Mouse (Mus musculus) stomach, embryonic 15.5 days (tissue): ENCODE measurements around the gene Nr2f2. TPM values are rescaled to one million over a fixed set of nuclear protein-coding genes. Genes with fewer than 3 reads are reported as not detected.

Source experiments
- ATAC-seq: fragments of 200-750 bp; cut with Nextera tagmentation; 2 replicates; pipeline ENCODE4 v1.8.0; 2017; ENCODE audit warnings: low read depth, moderate number of reproducible peaks, moderate TSS enrichment; ENCODE audit not compliant: insufficient read depth, low FRiP score
- H3K27ac ChIP-seq: fragments of 300-500 bp; sonication (generic); 2 replicates; pipeline ENCODE4 v1.5.1; 2015; ENCODE audit warnings: mild to moderate bottlenecking, inconsistent platforms
- H3K27me3 ChIP-seq: fragments of 300-500 bp; sonication (generic); replicated peaks from 2 replicates; pipeline ENCODE4 v1.6.1; 2015; ENCODE audit warnings: inconsistent platforms
- H3K36me3 ChIP-seq: fragments of 300-500 bp; sonication (generic); 2 replicates; pipeline ENCODE4 v1.6.1; 2015; ENCODE audit warnings: inconsistent platforms
- H3K4me1 ChIP-seq: fragments of 300-500 bp; sonication (generic); 2 replicates; pipeline ENCODE4 v1.6.1; 2015; ENCODE audit warnings: inconsistent platforms
- H3K4me2 ChIP-seq: fragments of 300-500 bp; sonication (generic); 2 replicates; pipeline ENCODE4 v1.6.1; 2015; ENCODE audit warnings: mild to moderate bottlenecking, inconsistent platforms
- H3K4me3 ChIP-seq: fragments of 300-500 bp; sonication (generic); replicated peaks from 2 replicates; pipeline ENCODE4 v1.5.1; 2015; ENCODE audit warnings: inconsistent platforms
- H3K9ac ChIP-seq: fragments of 300-500 bp; sonication (generic); 2 replicates; pipeline ENCODE4 v1.6.1; 2015; ENCODE audit warnings: inconsistent platforms
- H3K9me3 ChIP-seq: fragments of 300-500 bp; sonication (generic); 2 replicates; pipeline ENCODE4 v1.6.1; 2016; ENCODE audit warnings: inconsistent platforms
- WGBS: fragments of 180-500 bp; shearing (Covaris S2); methylation state at CpG from one replicate; pipeline ENCODE4 v1.1.7; 2015; 5-methylcytosine and 5-hydroxymethylcytosine counted together
- polyA plus RNA-seq: library from polyadenylated mRNA; unstranded; fragments of >200 nt; fragmentation: Nextera tagmentation; extraction: Ambion mirVana; gene quantifications from 2 replicates; pipeline ENCODE4 v1.2.1, GENCODE M21; 2015

Gene Nr2f2
- polyA plus RNA-seq, 1 experiment from 2014 or later, result 66.9 TPM

DNA sequence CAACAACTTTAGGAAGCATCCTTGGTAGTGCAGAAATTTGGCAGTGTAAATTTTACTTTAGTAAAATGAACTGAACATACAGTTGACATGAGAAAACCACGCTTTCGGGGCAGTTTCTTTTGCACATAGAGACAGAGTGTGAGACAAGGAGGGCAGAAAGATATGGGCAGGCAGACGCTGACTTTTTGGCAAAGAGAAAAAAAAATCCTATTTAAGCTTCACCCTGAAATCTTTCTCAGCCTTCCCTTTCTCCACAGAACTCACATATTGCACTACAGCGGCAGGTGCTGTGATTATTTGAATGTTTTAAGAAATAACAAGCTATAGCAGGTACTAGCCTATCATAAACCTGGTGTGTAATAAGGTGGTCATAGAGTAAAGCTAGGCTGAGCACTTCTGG is 3.2 kb downstream of the Nr2f2 start:
- no peaks in the 10 kb centered on the region for H3K36me3 ChIP-seq
- H3K9me3 ChIP-seq, result no peaks in the 10 kb centered on the region
- H3K27me3 ChIP-seq, result no peaks in the 10 kb centered on the region
- 49% methylated on average over 4 of the region's 4 CpGs for WGBS
- H3K4me1 ChIP-seq, result peaks cover 5% of the 10 kb centered on the region; the same call in 1 of the 2 replicates
- no peak for ATAC-seq
- H3K27ac ChIP-seq, result no peak overlapping the region
- H3K4me2 ChIP-seq, result peak overlapping the region; percentile 35
- H3K9ac ChIP-seq, result no peak overlapping the region
- H3K4me3 ChIP-seq, result peak overlapping the region; percentile 17; the same call in 1 of the 2 replicates

DNA sequence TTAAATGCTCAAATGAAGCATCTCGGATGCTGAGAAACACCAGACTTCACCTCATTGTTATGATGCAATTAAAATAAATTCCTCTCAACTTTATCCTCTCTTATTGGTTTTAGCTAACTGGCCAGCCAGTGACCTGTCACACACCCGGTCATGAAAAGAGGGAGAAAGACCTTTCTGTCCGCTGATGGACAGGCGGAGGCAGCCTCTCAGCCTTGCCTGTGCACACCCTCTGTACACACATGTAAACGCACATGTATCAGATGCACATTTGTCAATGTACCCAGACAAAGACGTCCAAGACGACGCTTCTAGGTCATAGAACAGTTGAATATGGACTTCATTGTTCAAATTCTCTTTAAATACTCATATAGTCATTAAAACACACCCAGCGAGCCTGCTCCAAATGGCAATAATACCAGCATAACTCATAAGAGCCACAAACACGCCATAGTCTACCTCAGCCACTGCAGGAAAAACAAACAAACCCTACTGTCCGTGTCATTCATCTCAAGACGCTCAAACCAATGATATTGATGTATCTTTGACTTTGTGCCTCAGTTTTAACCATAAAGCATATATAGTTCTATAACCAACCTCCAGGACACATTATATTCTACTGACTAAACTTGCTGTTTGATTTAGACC is 3.9 kb downstream of the Nr2f2 start:
- Histone ChIP-seq H3K4me2 (peak overlapping the region; percentile 70), H3K9ac (peak overlapping the region; percentile 52; the same call in 1 of the 2 replicates), H3K27ac (peak overlapping the region; percentile 78), H3K9me3 (no peaks in the 10 kb centered on the region), H3K36me3 (no peaks in the 10 kb centered on the region), H3K27me3 (no peaks in the 10 kb centered on the region), H3K4me1 (peaks cover 2% of the 10 kb centered on the region; the same call in 1 of the 2 replicates), H3K4me3 (peak overlapping the region; percentile 71)
- no peak for ATAC-seq
- 16% methylated on average over 12 of the region's 12 CpGs for whole genome bisulfite sequencing

DNA sequence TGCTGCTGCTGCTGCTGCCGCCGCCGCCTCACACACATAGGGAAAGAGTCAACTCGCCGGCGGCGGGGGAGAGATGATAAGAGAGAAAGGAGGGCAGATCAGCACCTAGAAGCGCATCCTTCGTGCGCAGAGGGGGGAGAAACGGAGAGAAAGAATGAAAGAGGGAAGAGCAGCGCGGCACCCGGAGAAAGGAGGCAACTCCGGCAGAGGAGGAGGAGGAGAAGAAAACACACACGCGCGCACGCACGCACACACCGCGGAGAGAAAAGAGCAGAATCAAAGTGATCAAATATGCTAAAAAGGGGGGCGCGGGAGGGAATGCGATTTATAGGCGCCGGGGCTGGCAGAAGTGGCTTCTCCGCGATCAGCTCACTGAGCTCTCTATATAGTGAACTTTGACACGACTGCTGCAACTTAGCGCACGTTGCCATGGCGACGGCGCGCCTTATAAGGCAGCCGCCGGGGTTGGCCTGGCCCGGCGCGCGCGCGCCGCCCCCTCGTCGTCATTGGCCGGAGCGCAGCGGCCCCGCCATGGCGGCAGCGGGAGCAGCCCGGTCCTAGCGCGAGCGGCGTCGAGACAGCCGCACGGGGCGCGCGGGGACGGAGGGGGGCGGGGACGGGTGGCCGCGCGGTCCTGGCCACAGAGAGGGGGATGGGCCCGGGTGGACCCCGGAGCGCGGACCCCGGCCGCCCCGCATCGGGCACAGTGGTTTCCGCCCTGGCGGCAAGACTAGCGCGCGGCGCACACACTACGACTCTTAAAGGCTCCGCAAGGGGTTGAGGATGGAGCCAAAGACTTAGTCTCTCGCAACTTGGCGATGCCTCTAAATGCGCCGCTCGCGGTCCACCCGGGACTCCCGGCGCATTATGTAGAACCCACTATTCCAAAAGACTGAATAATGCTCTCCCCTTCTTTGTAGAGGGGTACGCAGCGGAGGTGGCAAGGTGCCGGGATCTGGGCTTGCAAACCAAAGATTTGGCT is 4.9 kb downstream of the Nr2f2 start:
- H3K27me3 ChIP-seq, result no peaks in the 10 kb centered on the region
- peak overlapping the region; percentile 70 for H3K4me2 ChIP-seq
- H3K4me1 ChIP-seq, result no peaks in the 10 kb centered on the region
- H3K9ac ChIP-seq, result peak overlapping the region; percentile 91
- under 1% methylated on average over 98 of the region's 98 CpGs for WGBS
- no peaks in the 10 kb centered on the region for H3K9me3 ChIP-seq
- peak overlapping the region; percentile 99 for H3K27ac ChIP-seq
- H3K4me3 ChIP-seq, result peak overlapping the region; percentile 71
- H3K36me3 ChIP-seq, result 0 out of 2 replicates have a peak, but pooled peaks cover 4% of the 10 kb centered on the region
- peak; percentile 92 for ATAC-seq

- Histone ChIP-seq H3K4me1 (peaks cover 3% of the 10 kb centered on the region; the same call in 1 of the 2 replicates), H3K36me3 (0 out of 2 replicates have a peak, but pooled peaks cover 5% of the 10 kb centered on the region), H3K27ac (peak overlapping the region; percentile 99), H3K4me2 (peak overlapping the region; percentile 70), H3K27me3 (no peaks in the 10 kb centered on the region), H3K4me3 (peak overlapping the region; percentile 71), H3K9me3 (no peaks in the 10 kb centered on the region), H3K9ac (peak overlapping the region; percentile 91)
- WGBS, result under 1% methylated on average over 53 of the region's 84 CpGs
- ATAC-seq, result no peak
These were observed 5.7 kb downstream of the Nr2f2 start for GRCm38 (mm10) chr7:70360611-70361382.

GRCm38 (mm10) chr7:70359791-70360581 is 6.5 kb downstream of the Nr2f2 start:
- H3K4me3 ChIP-seq, result peak overlapping the region; percentile 71
- 0 out of 2 replicates have a peak, but pooled peaks cover 5% of the 10 kb centered on the region for H3K36me3 ChIP-seq
- H3K4me2 ChIP-seq, result peak overlapping the region; percentile 70
- under 1% methylated on average over 75 of the region's 75 CpGs for WGBS
- no peaks in the 10 kb centered on the region for H3K27me3 ChIP-seq
- H3K9ac ChIP-seq, result peak overlapping the region; percentile 91
- peak overlapping the region; percentile 99 for H3K27ac ChIP-seq
- peaks cover 5% of the 10 kb centered on the region; the same call in 1 of the 2 replicates for H3K4me1 ChIP-seq
- H3K9me3 ChIP-seq, result no peaks in the 10 kb centered on the region
- ATAC-seq, result no peak

- Histone ChIP-seq H3K4me1 (peaks cover 5% of the 10 kb centered on the region; the same call in 1 of the 2 replicates), H3K36me3 (0 out of 2 replicates have a peak, but pooled peaks cover 5% of the 10 kb centered on the region), H3K27me3 (no peaks in the 10 kb centered on the region), H3K27ac (peak overlapping the region; percentile 99), H3K4me3 (peak overlapping the region; percentile 71), H3K4me2 (peak overlapping the region; percentile 70), H3K9ac (peak overlapping the region; percentile 91), H3K9me3 (no peaks in the 10 kb centered on the region)
- no peak for ATAC-seq
- WGBS, result under 1% methylated on average over 33 of the region's 33 CpGs
These were observed 7.5 kb downstream of the Nr2f2 start for GRCm38 (mm10) chr7:70358848-70359591.

- Histone ChIP-seq H3K9me3 (no peaks in the 10 kb centered on the region), H3K9ac (peak overlapping the region; percentile 91), H3K27ac (peak overlapping the region; percentile 99), H3K27me3 (no peaks in the 10 kb centered on the region), H3K4me2 (peak overlapping the region; percentile 70), H3K36me3 (0 out of 2 replicates have a peak, but pooled peaks cover 5% of the 10 kb centered on the region), H3K4me1 (peaks cover 5% of the 10 kb centered on the region; the same call in 1 of the 2 replicates), H3K4me3 (peak overlapping the region; percentile 71)
- 5% methylated on average over 33 of the region's 33 CpGs for WGBS
- ATAC-seq, result no peak
These were observed 8.3 kb downstream of the Nr2f2 start for GRCm38 (mm10) chr7:70358020-70358847.

- WGBS, result 13% methylated on average over 17 of the region's 17 CpGs
- Histone ChIP-seq H3K4me3 (peak overlapping the region; percentile 71), H3K4me1 (peaks cover 5% of the 10 kb centered on the region; the same call in 1 of the 2 replicates), H3K36me3 (0 out of 2 replicates have a peak, but pooled peaks cover 5% of the 10 kb centered on the region), H3K27ac (peak overlapping the region; percentile 99), H3K9ac (peak overlapping the region; percentile 91), H3K9me3 (no peaks in the 10 kb centered on the region), H3K27me3 (no peaks in the 10 kb centered on the region), H3K4me2 (peak overlapping the region; percentile 70)
- no peak for ATAC-seq
These were observed 9.0 kb downstream of the Nr2f2 start for GRCm38 (mm10) chr7:70357516-70358019.

DNA sequence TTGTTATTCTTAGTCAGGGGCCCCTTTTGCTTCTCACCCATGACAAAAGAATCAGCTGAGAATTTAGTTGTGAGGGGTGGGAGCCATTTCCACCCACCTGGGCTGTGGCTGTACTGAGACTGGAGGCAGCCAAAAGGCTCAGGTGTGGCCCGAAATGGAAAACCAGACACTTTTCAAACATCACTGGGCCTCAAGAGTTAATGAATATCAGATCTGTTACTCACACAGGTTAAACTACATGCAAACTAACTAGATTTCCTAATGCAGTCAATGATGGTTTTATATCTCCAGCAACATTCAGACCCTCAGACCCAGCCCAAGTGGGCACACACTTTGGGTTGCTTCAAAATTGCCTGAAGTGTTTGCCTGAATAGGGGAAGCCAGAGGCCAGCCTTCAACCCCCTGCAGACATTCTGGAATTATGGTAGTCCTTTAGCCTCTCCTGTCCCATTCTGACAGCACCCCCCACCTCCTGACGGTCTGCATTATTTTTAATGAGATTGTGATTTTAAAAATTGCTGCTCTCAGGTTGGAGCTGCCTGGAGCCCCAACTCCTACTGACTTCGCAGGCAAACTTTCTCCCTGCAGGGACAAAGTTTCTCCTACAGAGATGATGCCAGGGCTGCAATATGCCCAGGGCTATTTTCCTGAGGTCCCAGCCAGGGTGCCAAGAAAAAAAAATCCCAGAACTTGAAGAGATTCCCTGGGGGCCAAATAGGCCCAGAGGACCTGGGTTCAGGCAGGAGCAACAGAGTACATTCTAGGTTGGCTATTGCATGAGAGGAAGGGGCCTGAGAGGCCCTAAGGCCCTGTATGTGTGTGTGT is 9.6 kb downstream of the Nr2f2 start:
- 24% methylated on average over 3 of the region's 3 CpGs for WGBS

More for the DNA sequence above, 9.6 kb downstream of the Nr2f2 start:
- peak overlapping the region; percentile 99 for H3K27ac ChIP-seq
- H3K9me3 ChIP-seq, result no peaks in the 10 kb centered on the region
- H3K4me2 ChIP-seq, result peak overlapping the region; percentile 70
- ATAC-seq, result no peak
- 0 out of 2 replicates have a peak, but pooled peaks cover 5% of the 10 kb centered on the region for H3K36me3 ChIP-seq
- H3K27me3 ChIP-seq, result no peaks in the 10 kb centered on the region
- peak overlapping the region; percentile 71 for H3K4me3 ChIP-seq
- peaks cover 5% of the 10 kb centered on the region; the same call in 1 of the 2 replicates for H3K4me1 ChIP-seq
- H3K9ac ChIP-seq, result peak overlapping the region; percentile 91
